Mouse (Mus musculus) lung, postnatal 0 days (tissue): ENCODE data around the gene Bmp5. TPM values are rescaled to one million over a fixed set of nuclear protein-coding genes. Genes with fewer than 3 reads are reported as not detected.

ENCODE experiments used
- ATAC-seq: fragments of 200-750 bp; cut with Nextera tagmentation; 2 replicates; pipeline ENCODE4 v1.8.0; 2017; ENCODE audit warnings: moderate library complexity
- DNase-seq: peaks from one replicate; pipeline ENCODE4 v3.0.0-alpha.2; 2016; ENCODE audit warnings: low spot score
- H3K27ac ChIP-seq: fragments of 300-500 bp; sonication (generic); 2 replicates; pipeline ENCODE4 v1.5.1; 2014; ENCODE audit warnings: antibody characterized with exemption, mild to moderate bottlenecking, low read length, mixed read lengths
- H3K27me3 ChIP-seq: fragments of 300-500 bp; sonication (generic); replicated peaks from 2 replicates; pipeline ENCODE4 v1.6.1; 2014; ENCODE audit warnings: low read length, mixed read lengths; ENCODE audit not compliant: insufficient read depth
- H3K36me3 ChIP-seq: fragments of 300-500 bp; sonication (generic); 2 replicates; pipeline ENCODE4 v1.6.1; 2014; ENCODE audit warnings: low read length, mixed read lengths; ENCODE audit not compliant: insufficient read depth
- H3K4me1 ChIP-seq: fragments of 300-500 bp; sonication (generic); 2 replicates; pipeline ENCODE4 v1.6.1; 2014; ENCODE audit warnings: antibody characterized with exemption, low read depth, low read length, mixed read lengths; ENCODE audit not compliant: insufficient read depth
- H3K4me2 ChIP-seq: fragments of 300-500 bp; sonication (generic); replicated peaks from 2 replicates; pipeline ENCODE4 v1.6.1; 2014; ENCODE audit warnings: low read depth, mild to moderate bottlenecking, low read length, moderate library complexity, mixed read lengths
- H3K4me3 ChIP-seq: fragments of 300-500 bp; sonication (generic); 2 replicates; pipeline ENCODE4 v1.5.1; 2014; ENCODE audit warnings: low read depth, low read length
- H3K9ac ChIP-seq: fragments of 300-500 bp; sonication (generic); replicated peaks from 2 replicates; pipeline ENCODE4 v1.6.1; 2014; ENCODE audit warnings: low read depth, mild to moderate bottlenecking
- H3K9me3 ChIP-seq: fragments of 300-500 bp; sonication (generic); 2 replicates; pipeline ENCODE4 v1.6.1; 2016; ENCODE audit warnings: low read length, mixed read lengths
- CTCF ChIP-seq: IDR thresholded peaks from 2 replicates; pipeline ENCODE4 v1.5.1; 2016; ENCODE audit warnings: antibody characterized with exemption, mild to moderate bottlenecking
- EP300 ChIP-seq: IDR thresholded peaks from 2 replicates; pipeline ENCODE4 v1.6.1; 2016; ENCODE audit warnings: antibody characterized with exemption, mild to moderate bottlenecking, control low read depth
- WGBS: fragments of 180-500 bp; shearing (Covaris S2); extraction: QIAGEN DNeasy Blood & Tissue Kit; methylation state at CpG from one replicate; pipeline ENCODE4 v1.1.7; 2014; 5-methylcytosine and 5-hydroxymethylcytosine counted together
- polyA plus RNA-seq: library from polyadenylated mRNA; unstranded; fragments of >200 nt; fragmentation: Nextera tagmentation; extraction: Ambion mirVana; gene quantifications from 2 replicates; pipeline ENCODE4 v1.2.1, GENCODE M21; 2015

Bmp5 gene
- polyA plus RNA-seq, 1 experiment from 2014 or later, result 14.7 TPM

DNA sequence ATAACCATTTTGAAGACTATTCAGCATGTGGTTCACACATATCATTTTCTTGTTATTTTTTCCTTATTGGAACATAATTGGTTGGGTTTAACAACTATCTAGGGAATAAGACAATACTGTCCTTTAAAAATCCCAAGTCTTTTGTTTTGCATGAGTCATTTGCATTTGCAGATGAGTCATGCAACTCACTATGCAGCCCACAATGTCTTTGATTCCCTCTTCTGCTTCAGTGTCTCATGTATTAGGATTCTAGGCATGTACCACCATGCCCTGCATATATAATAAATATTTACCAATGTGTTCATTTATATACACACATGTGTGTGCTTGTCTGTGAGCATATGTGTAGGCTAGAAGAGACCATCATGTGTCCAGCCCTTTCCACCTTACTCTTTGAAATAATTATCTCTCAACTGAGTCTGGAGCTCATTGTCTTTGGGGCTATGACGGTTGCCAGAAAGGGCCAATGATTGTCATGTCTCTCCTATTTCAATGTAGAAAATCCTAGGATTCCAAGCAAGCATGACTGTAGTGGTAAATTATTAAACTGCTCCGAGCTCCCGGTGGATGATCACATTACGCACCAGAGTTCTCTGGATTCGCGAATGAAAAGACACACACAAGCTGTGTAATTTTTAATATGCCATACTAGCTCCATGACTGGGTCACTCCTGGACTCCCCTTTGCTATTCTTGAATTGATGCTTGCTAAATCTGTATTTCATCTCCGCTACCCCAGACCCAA, 111.8 kb downstream of the Bmp5 start:
- Histone ChIP-seq H3K36me3 (no peaks in the 10 kb centered on the region), H3K27me3 (no peaks in the 10 kb centered on the region), H3K4me1 (no peaks in the 10 kb centered on the region), H3K4me3 (no peak overlapping the region), H3K27ac (no peak overlapping the region), H3K4me2 (no peak overlapping the region), H3K9ac (no peak overlapping the region), H3K9me3 (no peaks in the 10 kb centered on the region)
- WGBS, result 89% methylated on average over 7 of the region's 7 CpGs
- ATAC-seq (no peak), DNase-seq (no peak)
- TF ChIP-seq EP300 (no peak), CTCF (no peak)

- ATAC-seq (no peak), DNase-seq (no peak)
- no peaks in the 10 kb centered on the region for H3K27me3 ChIP-seq
- no peak overlapping the region for H3K9ac ChIP-seq
- no peaks in the 10 kb centered on the region for H3K36me3 ChIP-seq
- H3K4me3 ChIP-seq, result no peak overlapping the region
- no peaks in the 10 kb centered on the region for H3K4me1 ChIP-seq
- 79% methylated on average over 8 of the region's 8 CpGs for WGBS
- TF ChIP-seq CTCF (no peak), EP300 (no peak)
- no peak overlapping the region for H3K4me2 ChIP-seq
- H3K27ac ChIP-seq, result no peak overlapping the region
- no peaks in the 10 kb centered on the region for H3K9me3 ChIP-seq
Measured at GRCm38 (mm10) chr9:75896918-75897317, 121.8 kb downstream of the Bmp5 start.

DNA sequence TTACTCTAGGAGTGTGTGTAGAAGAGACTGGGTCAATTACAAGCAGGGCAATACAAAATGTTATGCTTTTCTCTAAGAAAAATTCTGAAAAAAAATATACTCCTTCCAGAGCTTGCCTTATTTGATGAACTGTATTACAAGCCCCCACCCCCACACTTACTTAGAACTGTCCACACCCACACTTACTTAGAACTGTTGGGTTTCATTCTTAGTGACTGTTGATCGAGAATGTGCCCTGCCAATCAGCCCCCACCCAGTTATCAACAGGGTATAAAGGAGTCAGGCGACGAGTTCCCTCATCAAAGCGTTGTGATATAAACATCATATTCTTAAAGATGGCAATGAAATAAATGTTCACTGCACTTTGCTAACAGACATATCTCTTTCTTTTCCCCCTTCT, 122.9 kb downstream of the Bmp5 start:
- H3K9me3 ChIP-seq, result no peaks in the 10 kb centered on the region
- H3K4me2 ChIP-seq, result no peak overlapping the region
- no peak overlapping the region for H3K9ac ChIP-seq
- no peaks in the 10 kb centered on the region for H3K27me3 ChIP-seq
- TF ChIP-seq EP300 (no peak), CTCF (no peak)
- H3K4me1 ChIP-seq, result no peaks in the 10 kb centered on the region
- H3K4me3 ChIP-seq, result no peak overlapping the region
- H3K36me3 ChIP-seq, result no peaks in the 10 kb centered on the region
- ATAC-seq (no peak), DNase-seq (no peak)
- 67% methylated on average over 4 of the region's 4 CpGs for WGBS
- no peak overlapping the region for H3K27ac ChIP-seq

- WGBS, result 62% methylated on average over 9 of the region's 9 CpGs
- Histone ChIP-seq H3K4me2 (no peak overlapping the region), H3K36me3 (no peaks in the 10 kb centered on the region), H3K27ac (no peak overlapping the region), H3K9ac (no peak overlapping the region), H3K4me1 (no peaks in the 10 kb centered on the region), H3K9me3 (no peaks in the 10 kb centered on the region), H3K27me3 (no peaks in the 10 kb centered on the region), H3K4me3 (no peak overlapping the region)
- no peak for ATAC-seq
- TF ChIP-seq CTCF, result no peak
- no peak for TF ChIP-seq EP300
- no peak for DNase-seq
Measured at GRCm38 (mm10) chr9:75901219-75901618, 126.1 kb downstream of the Bmp5 start.

DNA sequence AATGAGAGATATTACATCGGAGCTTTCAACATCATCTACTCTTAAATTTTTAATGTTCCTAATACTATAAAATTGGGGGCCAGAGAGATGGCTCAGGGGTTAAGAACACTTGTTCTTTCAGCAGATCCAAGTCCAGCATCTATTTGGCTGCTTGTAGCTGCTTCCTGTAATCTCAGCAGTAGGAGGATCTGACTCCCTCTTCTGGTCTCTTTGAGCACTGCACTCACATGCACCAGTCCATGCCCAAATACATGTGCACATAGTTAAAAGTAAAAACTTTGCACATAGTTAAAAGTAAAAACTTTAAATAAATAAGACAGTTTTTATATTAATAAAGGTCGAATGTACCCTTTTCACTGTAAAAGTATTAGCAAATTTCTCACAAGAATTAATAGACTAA, 130.3 kb downstream of the Bmp5 start:
- Histone ChIP-seq H3K27me3 (no peaks in the 10 kb centered on the region), H3K4me3 (no peak overlapping the region), H3K36me3 (no peaks in the 10 kb centered on the region), H3K9ac (no peak overlapping the region), H3K9me3 (no peaks in the 10 kb centered on the region), H3K4me2 (no peak overlapping the region), H3K4me1 (no peaks in the 10 kb centered on the region), H3K27ac (no peak overlapping the region)
- WGBS, result 44% methylated on average over 2 of the region's 2 CpGs
- TF ChIP-seq CTCF (peak; percentile 69), EP300 (no peak)
- ATAC-seq, result no peak
- no peak for DNase-seq

GRCm38 (mm10) chr9:75910112-75910799, 135.1 kb downstream of the Bmp5 start:
- Histone ChIP-seq H3K9me3 (no peaks in the 10 kb centered on the region), H3K27me3 (no peaks in the 10 kb centered on the region), H3K27ac (no peak overlapping the region), H3K4me1 (no peaks in the 10 kb centered on the region), H3K9ac (no peak overlapping the region), H3K4me3 (no peak overlapping the region), H3K4me2 (no peak overlapping the region), H3K36me3 (no peaks in the 10 kb centered on the region)
- DNase-seq (peak; percentile 90), ATAC-seq (peak; percentile 92)
- no peak for TF ChIP-seq CTCF
- TF ChIP-seq EP300, result peak; percentile 60; the same call in 1 of the 2 replicates
- 33% methylated on average over 7 of the region's 7 CpGs for WGBS
